ENCODE assay signal across 19 mouse cellular contexts in the genomic region with DNA sequence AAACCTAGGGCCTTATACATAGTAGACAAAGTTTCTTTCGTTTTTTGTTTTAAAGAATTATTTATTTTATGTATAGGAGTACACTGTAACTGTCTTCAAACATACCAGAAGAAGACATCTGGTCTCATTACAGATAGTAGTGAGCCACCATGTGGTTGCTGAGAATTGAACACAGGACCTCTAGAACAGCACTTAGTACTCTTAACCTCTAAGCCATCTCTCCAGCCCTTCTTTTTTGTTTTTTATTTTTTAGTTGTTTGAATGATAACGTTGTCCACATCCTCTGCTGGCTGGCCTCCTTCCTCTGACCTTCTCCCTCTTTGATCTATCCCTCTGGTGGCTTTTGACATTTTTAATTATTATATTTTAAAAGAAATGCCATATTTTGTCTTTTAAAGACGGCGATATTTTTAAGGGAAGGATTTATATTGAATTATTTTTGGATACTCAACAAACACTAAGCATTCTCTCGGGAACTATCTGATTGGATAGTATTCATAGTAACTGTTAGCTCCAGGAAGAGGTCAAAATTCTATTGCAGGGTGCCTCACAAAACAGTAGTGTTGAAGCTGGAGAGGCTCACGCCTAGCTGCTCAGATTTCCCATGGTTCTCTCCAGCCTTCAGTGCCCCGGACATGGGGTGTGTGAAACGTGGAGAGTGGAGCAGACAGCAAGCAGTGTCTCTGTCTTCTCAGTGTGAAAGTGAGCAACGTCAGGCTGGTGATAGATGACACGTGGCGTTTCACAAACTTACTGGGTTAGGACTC. TPM values are rescaled to one million over a fixed set of nuclear protein-coding genes. Genes with fewer than 3 reads are reported as not detected.
DNase-seq lines count a peak whose midpoint lies in the region; ATAC-seq and TF ChIP-seq lines count a peak whose summit lies in the region.
"Had no signal": no experiment of that assay in that cellular context is flagged by ENCODE, and none has a peak within 500 bp of the region (broad histone marks: within the 10 kb centered on the region; RNA-seq: fewer than 3 reads in every experiment).

No protein-coding gene starts in this region.

- no peaks in the 10 kb centered on the region for H3K79me2 ChIP-seq in CH12.LX (replicated peaks; ENCODE audit: control insufficient read depth, extremely low read depth, insufficient read depth, poor library complexity, severe bottlenecking)

- H3K9ac ChIP-seq in forebrain, postnatal 0 days = no peak overlapping the region
- no peak overlapping the region for H3K9ac ChIP-seq in forebrain, embryonic 12.5 days
- no peak overlapping the region for H3K9ac ChIP-seq in heart, embryonic 15.5 days
- H3K9ac ChIP-seq in CH12.LX (ENCODE audit: insufficient read depth, low read depth) = no peak overlapping the region
- H3K9ac ChIP-seq: embryonic facial prominence, embryonic 15.5 days; liver, embryonic 15.5 days; midbrain, embryonic 12.5 days; neural tube, embryonic 15.5 days had no signal

- 90% methylated on average over 11 of the region's 11 CpGs for WGBS in forebrain, postnatal 0 days
- WGBS in forebrain, embryonic 12.5 days = 90% methylated on average over 11 of the region's 11 CpGs
- 48% methylated on average over 11 of the region's 11 CpGs for WGBS in heart, embryonic 15.5 days
- WGBS in heart, embryonic 10.5 days = 73% methylated on average over 11 of the region's 11 CpGs

- TF ChIP-seq CTCF in forebrain, postnatal 0 days (IDR thresholded peaks at IDR 0.05; ENCODE audit: low read depth) = 0 out of 2 replicates have a peak, but pooled peaks have one; percentile 5
- TF ChIP-seq CTCF in layer of hippocampus, adult 2 months (conservative IDR thresholded peaks at IDR 0.05) = peak; percentile 55
- peak in 1 of 2 experiments; percentile 43; a peak in 2 of 4 replicates for TF ChIP-seq CTCF in CH12.LX (conservative IDR thresholded peaks at IDR 0.05 in 1 of 2, IDR thresholded peaks at IDR 0.05 in 1 of 2; ENCODE audit: low read depth in 2 of 2, low read length in 2 of 2)

- in situ Hi-C loops in CH12.LX (cut with MboI; ENCODE audit: low pct_ligation_motif_present, low pct_unique_long_range_greater_than_20kb, low sequenced_read_pairs) = no loop called here

- no peak overlapping the region for H3K4me2 ChIP-seq in forebrain, postnatal 0 days (ENCODE audit: low read depth)
- H3K4me2 ChIP-seq in forebrain, embryonic 12.5 days = no peak overlapping the region
- no peak overlapping the region for H3K4me2 ChIP-seq in heart, embryonic 15.5 days
- no peak overlapping the region for H3K4me2 ChIP-seq in CH12.LX (ENCODE audit: insufficient read depth, low read depth, poor library complexity, severe bottlenecking)
- H3K4me2 ChIP-seq: embryonic facial prominence, embryonic 15.5 days; liver, embryonic 15.5 days; midbrain, embryonic 12.5 days; neural tube, embryonic 15.5 days had no signal

- TF ChIP-seq RAD21 in CH12.LX (IDR thresholded peaks at IDR 0.05; ENCODE audit: low read depth, low read length) = peak; percentile 13

- H3K9me3 ChIP-seq in forebrain, postnatal 0 days (ENCODE audit: low read length) = no peaks in the 10 kb centered on the region
- no peaks in the 10 kb centered on the region for H3K9me3 ChIP-seq in forebrain, embryonic 12.5 days
- H3K9me3 ChIP-seq in heart, embryonic 15.5 days (replicated peaks) = no peaks in the 10 kb centered on the region
- no peaks in the 10 kb centered on the region for H3K9me3 ChIP-seq in heart, embryonic 10.5 days
- no peaks in the 10 kb centered on the region for H3K9me3 ChIP-seq in CH12.LX (replicated peaks; ENCODE audit: low read length)
- H3K9me3 ChIP-seq: embryonic facial prominence, embryonic 15.5 days; forebrain, embryonic 10.5 days; liver, embryonic 15.5 days; midbrain, embryonic 12.5 days; neural tube, embryonic 15.5 days had no signal

- dilution Hi-C loops in CH12.LX (cut with MboI; ENCODE audit: extremely low pct_ligation_motif_present, extremely low pct_unique_long_range_greater_than_20kb, low sequenced_read_pairs) = no loop called here

- H3K4me3 ChIP-seq in forebrain, postnatal 0 days (ENCODE audit: low read depth, low read length) = no peak overlapping the region
- no peak overlapping the region for H3K4me3 ChIP-seq in forebrain, embryonic 12.5 days (replicated peaks)
- no peak overlapping the region for H3K4me3 ChIP-seq in heart, embryonic 15.5 days
- no peak overlapping the region for H3K4me3 ChIP-seq in heart, embryonic 10.5 days
- no peak overlapping the region for H3K4me3 ChIP-seq in layer of hippocampus, adult 2 months
- H3K4me3 ChIP-seq in CH12.LX (replicated peaks in 1 of 3; ENCODE audit: low read depth in 2 of 3, low read length in 2 of 3, poor library complexity in 1 of 3) = no peak overlapping the region
- H3K4me3 ChIP-seq: embryonic facial prominence, embryonic 15.5 days; forebrain, embryonic 10.5 days; liver, embryonic 15.5 days; midbrain, embryonic 12.5 days; myocyte; neural tube, embryonic 15.5 days had no signal

- no peak overlapping the region for H3K27ac ChIP-seq in forebrain, postnatal 0 days (ENCODE audit: low read depth, low read length)
- no peak overlapping the region for H3K27ac ChIP-seq in forebrain, embryonic 12.5 days
- H3K27ac ChIP-seq in heart, embryonic 15.5 days = peak overlapping the region; percentile 66
- no peak overlapping the region for H3K27ac ChIP-seq in heart, embryonic 10.5 days
- no peak overlapping the region for H3K27ac ChIP-seq in layer of hippocampus, adult 2 months
- H3K27ac ChIP-seq in CH12.LX (ENCODE audit: insufficient read depth, low read depth) = no peak overlapping the region
- H3K27ac ChIP-seq: embryonic facial prominence, embryonic 15.5 days; forebrain, embryonic 10.5 days; liver, embryonic 15.5 days; neural tube, embryonic 15.5 days had no signal

- H3K36me3 ChIP-seq in forebrain, postnatal 0 days (ENCODE audit: insufficient read depth) = peaks cover 68% of the 10 kb centered on the region
- H3K36me3 ChIP-seq in forebrain, embryonic 12.5 days (replicated peaks) = peaks cover 80% of the 10 kb centered on the region
- peaks cover 36% of the 10 kb centered on the region for H3K36me3 ChIP-seq in heart, embryonic 15.5 days
- H3K36me3 ChIP-seq in heart, embryonic 10.5 days = peaks cover 61% of the 10 kb centered on the region
- H3K36me3 ChIP-seq in CH12.LX (replicated peaks in 1 of 2; ENCODE audit: control insufficient read depth in 1 of 2, insufficient read depth in 1 of 2, low read length in 1 of 2) = peaks cover 16 to 41% of the 10 kb centered on the region in 2 experiments

- no peak for TF ChIP-seq EP300 in CH12.LX (IDR thresholded peaks at IDR 0.05; ENCODE audit: low read length)

- no peak for TF ChIP-seq POLR2A in CH12.LX (IDR thresholded peaks at IDR 0.05; ENCODE audit: low read depth, low read length)

- no peaks in the 10 kb centered on the region for H3K27me3 ChIP-seq in forebrain, postnatal 0 days (ENCODE audit: insufficient read depth, low read length)
- H3K27me3 ChIP-seq in forebrain, embryonic 12.5 days = no peaks in the 10 kb centered on the region
- no peaks in the 10 kb centered on the region for H3K27me3 ChIP-seq in heart, embryonic 15.5 days
- H3K27me3 ChIP-seq in heart, embryonic 10.5 days (ENCODE audit: insufficient read depth, poor library complexity, severe bottlenecking) = no peaks in the 10 kb centered on the region
- no peaks in the 10 kb centered on the region for H3K27me3 ChIP-seq in CH12.LX (replicated peaks)
- H3K27me3 ChIP-seq: embryonic facial prominence, embryonic 15.5 days; liver, embryonic 15.5 days; midbrain, embryonic 12.5 days; neural tube, embryonic 15.5 days had no signal

- ATAC-seq in forebrain, postnatal 0 days = no peak
- no peak for ATAC-seq in forebrain, embryonic 12.5 days (ENCODE audit: low FRiP score)
- no peak for ATAC-seq in heart, embryonic 15.5 days (replicated peaks; ENCODE audit: insufficient number of reproducible peaks, insufficient read depth, low FRiP score, low read depth)

- DNase-seq in forebrain, postnatal 0 days = no peak
- no peak for DNase-seq in heart, embryonic 10.5 days (ENCODE audit: low spot score)
- no peak for DNase-seq in layer of hippocampus, adult 2 months (ENCODE audit: low spot score in 2 of 2)
- DNase-seq in layer of hippocampus, adult 9-10 months (ENCODE audit: low spot score) = no peak
- no peak for DNase-seq in CH12.LX (ENCODE audit: extremely low read depth)
- DNase-seq in thymus, postnatal 4 days = no peak
- DNase-seq: cerebellum, postnatal 14 days; embryo, embryonic 11 days; gastrocnemius, postnatal 36 days; right cerebral cortex, postnatal 25 days; thymus, postnatal 14 days had no signal

- no peaks in the 10 kb centered on the region for H3K4me1 ChIP-seq in forebrain, postnatal 0 days (ENCODE audit: insufficient read depth)
- no peaks in the 10 kb centered on the region for H3K4me1 ChIP-seq in forebrain, embryonic 12.5 days
- H3K4me1 ChIP-seq in heart, embryonic 15.5 days (replicated peaks) = peaks cover 7% of the 10 kb centered on the region
- no peaks in the 10 kb centered on the region for H3K4me1 ChIP-seq in heart, embryonic 10.5 days
- H3K4me1 ChIP-seq in CH12.LX (ENCODE audit: control insufficient read depth in 1 of 2, insufficient read depth in 2 of 2) = peaks cover 6 to 11% of the 10 kb centered on the region in 2 experiments
- H3K4me1 ChIP-seq: embryonic facial prominence, embryonic 15.5 days; forebrain, embryonic 10.5 days; liver, embryonic 15.5 days; midbrain, embryonic 12.5 days; neural tube, embryonic 15.5 days had no signal

RNA-seq across cellular contexts. Expression of a gene that starts 28.2 kb away (rescaled TPM):
- total RNA-seq in forebrain, postnatal 0 days (2014; rRNA removed) = 12.6 and 14.8 TPM in 2 replicates
- polyA plus RNA-seq in forebrain, postnatal 0 days (2015; fragmentation: Nextera tagmentation; extraction: Ambion mirVana) = 28.8 and 31.0 TPM in 2 replicates
- polyA plus RNA-seq in forebrain, embryonic 12.5 days (2016; fragmentation: Nextera tagmentation; extraction: Ambion mirVana) = 36.7 and 43.0 TPM in 2 replicates
- 67.4 and 72.1 TPM in 2 replicates for polyA plus RNA-seq in heart, embryonic 15.5 days (2015; fragmentation: Nextera tagmentation; extraction: Ambion mirVana)
- polyA plus RNA-seq in heart, embryonic 10.5 days (2016; fragmentation: Nextera tagmentation; extraction: Ambion mirVana) = 81.1 and 88.3 TPM in 2 replicates
- total RNA-seq in layer of hippocampus, adult 2 months (2021) = 10 to 100 TPM; 48.4 to 50.1 TPM
- 0.50 and 0.85 TPM in 2 replicates for total RNA-seq in CH12.LX (2012; rRNA removed)
- total RNA-seq in CH12.LX (2014; rRNA removed) = not detected in 2 replicates
- polyA plus RNA-seq in CH12.LX (2012; ENCODE audit: insufficient read length, low read depth) = 0.47 and 1.2 TPM in 2 replicates

RNA-seq across cellular contexts. Expression of a gene that starts 45.4 kb away (rescaled TPM):
- total RNA-seq in forebrain, postnatal 0 days (2014; rRNA removed) = 39.2 and 39.7 TPM in 2 replicates
- 33.9 and 36.3 TPM in 2 replicates for polyA plus RNA-seq in forebrain, postnatal 0 days (2015; fragmentation: Nextera tagmentation; extraction: Ambion mirVana)
- polyA plus RNA-seq in forebrain, embryonic 12.5 days (2016; fragmentation: Nextera tagmentation; extraction: Ambion mirVana) = 35.5 and 38.4 TPM in 2 replicates
- 13.4 and 16.8 TPM in 2 replicates for polyA plus RNA-seq in heart, embryonic 15.5 days (2015; fragmentation: Nextera tagmentation; extraction: Ambion mirVana)
- polyA plus RNA-seq in heart, embryonic 10.5 days (2016; fragmentation: Nextera tagmentation; extraction: Ambion mirVana) = 17.2 and 21.5 TPM in 2 replicates
- 10 to 100 TPM; 18.3 to 20.6 TPM for total RNA-seq in layer of hippocampus, adult 2 months (2021)
- total RNA-seq in CH12.LX (2012; rRNA removed) (3.4 and 4.8 TPM in 2 replicates), CH12.LX (2014; rRNA removed) (4.5 and 5.0 TPM in 2 replicates)
- 5.4 and 7.1 TPM in 2 replicates for polyA plus RNA-seq in CH12.LX (2012; ENCODE audit: insufficient read length, low read depth)

RNA-seq across cellular contexts. Expression of a gene that starts 45.5 kb away (rescaled TPM):
- total RNA-seq in forebrain, postnatal 0 days (2014; rRNA removed) = 90.3 and 91.5 TPM in 2 replicates
- 62.3 and 72.6 TPM in 2 replicates for polyA plus RNA-seq in forebrain, postnatal 0 days (2015; fragmentation: Nextera tagmentation; extraction: Ambion mirVana)
- 32.7 and 35.9 TPM in 2 replicates for polyA plus RNA-seq in forebrain, embryonic 12.5 days (2016; fragmentation: Nextera tagmentation; extraction: Ambion mirVana)
- polyA plus RNA-seq in heart, embryonic 15.5 days (2015; fragmentation: Nextera tagmentation; extraction: Ambion mirVana) = 42.4 and 48.6 TPM in 2 replicates
- 28.5 and 30.6 TPM in 2 replicates for polyA plus RNA-seq in heart, embryonic 10.5 days (2016; fragmentation: Nextera tagmentation; extraction: Ambion mirVana)
- total RNA-seq in layer of hippocampus, adult 2 months (2021) = 10 to 100 TPM; 86.6 to 86.7 TPM
- total RNA-seq in CH12.LX (2012; rRNA removed) = 18.3 and 20.8 TPM in 2 replicates
- 24.2 and 25.5 TPM in 2 replicates for total RNA-seq in CH12.LX (2014; rRNA removed)
- polyA plus RNA-seq in CH12.LX (2012; ENCODE audit: insufficient read length, low read depth) = 12.7 and 14.3 TPM in 2 replicates

Comparison
In these comparisons a context has a peak if more than half of its experiments do, and no peak if none do; other contexts are left out.
1. RNA of a gene that starts 28.2 kb away (polyA plus RNA-seq): 81.1 to 88.3 TPM in heart, embryonic 10.5 days, 67.4 to 72.1 TPM in heart, embryonic 15.5 days, 36.7 to 43.0 TPM in forebrain, embryonic 12.5 days and 28.8 to 31.0 TPM in forebrain, postnatal 0 days; 0.47 to 1.2 TPM in CH12.LX; every median in the first group is over 10 times any median in the second.